Mouse (Mus musculus) neutrophil, adult 65 days (primary cell): ENCODE data around the gene Khnyn. TPM values are rescaled to one million over a fixed set of nuclear protein-coding genes. Genes with fewer than 3 reads are reported as not detected.

Experiments
- total RNA-seq: library from RNA; stranded (reverse); gene quantifications from 2 replicates; pipeline ENCODE4 v1.2.4, GENCODE M21; 2023

Khnyn gene
- total RNA-seq, result 107 and 146 TPM in 2 replicates

GRCm38 (mm10) chr14:55884713-55885113, at the start of gene Khnyn:
Khnyn (plus strand) TSS chr14:55884947.

GRCm38 (mm10) chr14:55853621-55854285, 31.0 kb upstream of the Khnyn start, which contains the start of gene Nynrin:
Nynrin (plus strand) TSS chr14:55854010.

GRCm38 (mm10) chr14:55884166-55884565, 581 bp upstream of the Khnyn start, which contains the start of gene Cbln3:
Cbln3 (minus strand) TSS chr14:55884392.

GRCm38 (mm10) chr14:55899701-55900413, 15.1 kb downstream of the Khnyn start, which contains the start of gene Sdr39u1:
Sdr39u1 (minus strand) TSS chr14:55900293.

GRCm38 (mm10) chr14:55944575-55944974, 59.8 kb downstream of the Khnyn start, which contains the start of gene Cma1:
Cma1 (minus strand) TSS chr14:55944675.

Other genes with a start within 250 kb of the Khnyn start
- gene Ipo4, start 249.0 kb upstream of the Khnyn start, total RNA-seq, result 10.0 and 12.5 TPM in 2 replicates
- 1.5 and 2.2 TPM in 2 replicates for gene Gm49378, start 247.1 kb upstream of the Khnyn start, total RNA-seq
- gene Tm9sf1, start 241.1 kb upstream of the Khnyn start, total RNA-seq, result 29.1 and 33.0 TPM in 2 replicates
- gene Tssk4, start 234.8 kb upstream of the Khnyn start, total RNA-seq, result 1.3 and 1.7 TPM in 2 replicates
- 9.4 and 11.2 TPM in 2 replicates for gene Mdp1, start 224.4 kb upstream of the Khnyn start, total RNA-seq
- gene Gmpr2, start 213.0 kb upstream of the Khnyn start, total RNA-seq, result 12.0 and 12.3 TPM in 2 replicates
- gene Nedd8, start 212.8 kb upstream of the Khnyn start, total RNA-seq, result 129 and 152 TPM in 2 replicates
- 47.7 and 63.8 TPM in 2 replicates for gene Tinf2, start 203.1 kb upstream of the Khnyn start, total RNA-seq
- 2.1 and 2.6 TPM in 2 replicates for gene Tgm1, start 171.0 kb upstream of the Khnyn start, total RNA-seq
- gene Rabggta, start 162.7 kb upstream of the Khnyn start, total RNA-seq, result 23.7 and 38.4 TPM in 2 replicates
- gene Dhrs1, start 139.3 kb upstream of the Khnyn start, total RNA-seq, result 47.8 and 56.7 TPM in 2 replicates
- gene Nop9, start 139.3 kb upstream of the Khnyn start, total RNA-seq, result 12.1 and 17.3 TPM in 2 replicates
- gene Cideb, start 126.5 kb upstream of the Khnyn start, total RNA-seq, result 0.77 TPM in 1 of 2 replicates, not detected in the other
- 0.43 and 1.0 TPM in 2 replicates for gene Ltb4r2, start 123.5 kb upstream of the Khnyn start, total RNA-seq
- 203 and 207 TPM in 2 replicates for gene Ltb4r1, start 119.0 kb upstream of the Khnyn start, total RNA-seq
- gene Adcy4, start 100.9 kb upstream of the Khnyn start, total RNA-seq, result 0.63 TPM in 1 of 2 replicates, not detected in the other
- gene Ripk3, start 96.1 kb upstream of the Khnyn start, total RNA-seq, result 42.5 and 50.7 TPM in 2 replicates
- not detected in 2 replicates for gene Nfatc4, start 61.8 kb upstream of the Khnyn start, total RNA-seq
- gene Nynrin, start 30.9 kb upstream of the Khnyn start, total RNA-seq, result 1.1 and 3.0 TPM in 2 replicates
- gene Cbln3, start 555 bp upstream of the Khnyn start, total RNA-seq, result 0.48 and 0.54 TPM in 2 replicates
- gene Sdr39u1, start 15.3 kb downstream of the Khnyn start, total RNA-seq, result 1.9 and 2.2 TPM in 2 replicates
- gene Cma1, start 59.7 kb downstream of the Khnyn start, total RNA-seq, result not detected in 2 replicates
- gene Cma2, start 66.0 kb downstream of the Khnyn start, total RNA-seq, result not detected in 2 replicates
- gene Mcpt1, start 133.0 kb downstream of the Khnyn start, total RNA-seq, result not detected in 2 replicates
- gene Mcpt9, start 145.5 kb downstream of the Khnyn start, total RNA-seq, result not detected in 2 replicates
- gene Mcpt2, start 157.1 kb downstream of the Khnyn start, total RNA-seq, result not detected in 2 replicates
- not detected in 2 replicates for gene Mcpt4, start 177.4 kb downstream of the Khnyn start, total RNA-seq
- gene Mcpt8, start 200.3 kb downstream of the Khnyn start, total RNA-seq, result 83.0 and 87.4 TPM in 2 replicates
- gene Ctsg, start 217.6 kb downstream of the Khnyn start, total RNA-seq, result 123 and 127 TPM in 2 replicates
- not detected in 2 replicates for gene Gzme, start 235.7 kb downstream of the Khnyn start, total RNA-seq
- not detected in 2 replicates for gene Gzmd, start 247.7 kb downstream of the Khnyn start, total RNA-seq